Mouse (Mus musculus): Measurements from ENCODE around the gene Lamc2. TPM values are rescaled to one million over a fixed set of nuclear protein-coding genes. Genes with fewer than 3 reads are reported as not detected.

Gene Lamc2
- total and polyA plus RNA-seq, 2 experiments from 2014 or later: 6.0 to 10.2 TPM

- H3K27ac ChIP-seq (ENCODE audit: low read depth): no peak overlapping the region
- WGBS: 60% methylated on average over 11 of the region's 11 CpGs
- no peak for TF ChIP-seq CTCF (IDR thresholded peaks at IDR 0.05; ENCODE audit: low read depth)
- no peak for TF ChIP-seq EP300 (IDR thresholded peaks at IDR 0.05; ENCODE audit: low read depth)
- H3K4me3 ChIP-seq (ENCODE audit: low read depth, low read length): no peak overlapping the region
- no peaks in the 10 kb centered on the region for H3K36me3 ChIP-seq (replicated peaks; ENCODE audit: control insufficient read depth, insufficient read depth, low read length)
- no peak overlapping the region for H3K4me2 ChIP-seq (ENCODE audit: low read depth, low read length)
- no peak overlapping the region for H3K9ac ChIP-seq (replicated peaks; ENCODE audit: low read depth, low read length)
- no peaks in the 10 kb centered on the region for H3K27me3 ChIP-seq (ENCODE audit: control insufficient read depth, insufficient read depth, low read length)
- DNase-seq (ENCODE audit: low spot score): no peak
- ATAC-seq (ENCODE audit: insufficient read depth, low read depth): no peak
- no peaks in the 10 kb centered on the region for H3K9me3 ChIP-seq (replicated peaks; ENCODE audit: control insufficient read depth, low read length)
- H3K4me1 ChIP-seq (ENCODE audit: control insufficient read depth, insufficient read depth): no peaks in the 10 kb centered on the region
These were observed 87.7 kb downstream of the Lamc2 start for GRCm38 (mm10) chr1:153098586-153098985.

- no peak overlapping the region for H3K4me2 ChIP-seq (ENCODE audit: low read depth, low read length)
- H3K36me3 ChIP-seq (replicated peaks; ENCODE audit: control insufficient read depth, insufficient read depth, low read length): no peaks in the 10 kb centered on the region
- 90% methylated on average over 6 of the region's 6 CpGs for WGBS
- TF ChIP-seq CTCF (IDR thresholded peaks at IDR 0.05; ENCODE audit: low read depth): no peak
- no peak for TF ChIP-seq EP300 (IDR thresholded peaks at IDR 0.05; ENCODE audit: low read depth)
- H3K4me1 ChIP-seq (ENCODE audit: control insufficient read depth, insufficient read depth): no peaks in the 10 kb centered on the region
- no peak overlapping the region for H3K27ac ChIP-seq (ENCODE audit: low read depth)
- no peak overlapping the region for H3K9ac ChIP-seq (replicated peaks; ENCODE audit: low read depth, low read length)
- no peaks in the 10 kb centered on the region for H3K9me3 ChIP-seq (replicated peaks; ENCODE audit: control insufficient read depth, low read length)
- DNase-seq (ENCODE audit: low spot score) (no peak), ATAC-seq (ENCODE audit: insufficient read depth, low read depth) (no peak)
- H3K4me3 ChIP-seq (ENCODE audit: low read depth, low read length): no peak overlapping the region
- no peaks in the 10 kb centered on the region for H3K27me3 ChIP-seq (ENCODE audit: control insufficient read depth, insufficient read depth, low read length)
These were observed 89.1 kb downstream of the Lamc2 start for GRCm38 (mm10) chr1:153097017-153097675.

- TF ChIP-seq CTCF (IDR thresholded peaks at IDR 0.05; ENCODE audit: low read depth) (no peak), EP300 (IDR thresholded peaks at IDR 0.05; ENCODE audit: low read depth) (no peak)
- Histone ChIP-seq H3K9ac (replicated peaks; ENCODE audit: low read depth, low read length) (no peak overlapping the region), H3K4me2 (ENCODE audit: low read depth, low read length) (no peak overlapping the region), H3K4me1 (ENCODE audit: control insufficient read depth, insufficient read depth) (0 out of 2 replicates have a peak, but pooled peaks cover 4% of the 10 kb centered on the region), H3K9me3 (replicated peaks; ENCODE audit: control insufficient read depth, low read length) (no peaks in the 10 kb centered on the region), H3K27me3 (ENCODE audit: control insufficient read depth, insufficient read depth, low read length) (no peaks in the 10 kb centered on the region), H3K27ac (ENCODE audit: low read depth) (no peak overlapping the region), H3K4me3 (ENCODE audit: low read depth, low read length) (no peak overlapping the region), H3K36me3 (replicated peaks; ENCODE audit: control insufficient read depth, insufficient read depth, low read length) (no peaks in the 10 kb centered on the region)
- DNase-seq (ENCODE audit: low spot score) (no peak), ATAC-seq (ENCODE audit: insufficient read depth, low read depth) (no peak)
- WGBS: 26% methylated on average over 16 of the region's 16 CpGs
These were observed 90.2 kb downstream of the Lamc2 start for GRCm38 (mm10) chr1:153095826-153096727.

GRCm38 (mm10) chr1:153095328-153095727, 90.9 kb downstream of the Lamc2 start:
- WGBS: 79% methylated on average over 6 of the region's 6 CpGs
- Histone ChIP-seq H3K27ac (ENCODE audit: low read depth) (no peak overlapping the region), H3K27me3 (ENCODE audit: control insufficient read depth, insufficient read depth, low read length) (no peaks in the 10 kb centered on the region), H3K4me3 (ENCODE audit: low read depth, low read length) (no peak overlapping the region), H3K4me2 (ENCODE audit: low read depth, low read length) (no peak overlapping the region), H3K36me3 (replicated peaks; ENCODE audit: control insufficient read depth, insufficient read depth, low read length) (no peaks in the 10 kb centered on the region), H3K9me3 (replicated peaks; ENCODE audit: control insufficient read depth, low read length) (no peaks in the 10 kb centered on the region), H3K9ac (replicated peaks; ENCODE audit: low read depth, low read length) (no peak overlapping the region), H3K4me1 (ENCODE audit: control insufficient read depth, insufficient read depth) (0 out of 2 replicates have a peak, but pooled peaks cover 4% of the 10 kb centered on the region)
- no peak for DNase-seq (ENCODE audit: low spot score)
- no peak for TF ChIP-seq CTCF (IDR thresholded peaks at IDR 0.05; ENCODE audit: low read depth)
- no peak for TF ChIP-seq EP300 (IDR thresholded peaks at IDR 0.05; ENCODE audit: low read depth)
- ATAC-seq (ENCODE audit: insufficient read depth, low read depth): no peak

- H3K36me3 ChIP-seq (replicated peaks; ENCODE audit: control insufficient read depth, insufficient read depth, low read length): no peaks in the 10 kb centered on the region
- no peak overlapping the region for H3K4me2 ChIP-seq (ENCODE audit: low read depth, low read length)
- no peaks in the 10 kb centered on the region for H3K9me3 ChIP-seq (replicated peaks; ENCODE audit: control insufficient read depth, low read length)
- no peak overlapping the region for H3K27ac ChIP-seq (ENCODE audit: low read depth)
- TF ChIP-seq CTCF (IDR thresholded peaks at IDR 0.05; ENCODE audit: low read depth): no peak
- TF ChIP-seq EP300 (IDR thresholded peaks at IDR 0.05; ENCODE audit: low read depth): no peak
- no peak overlapping the region for H3K9ac ChIP-seq (replicated peaks; ENCODE audit: low read depth, low read length)
- no peaks in the 10 kb centered on the region for H3K27me3 ChIP-seq (ENCODE audit: control insufficient read depth, insufficient read depth, low read length)
- 54% methylated on average over 12 of the region's 12 CpGs for WGBS
- 0 out of 2 replicates have a peak, but pooled peaks cover 4% of the 10 kb centered on the region for H3K4me1 ChIP-seq (ENCODE audit: control insufficient read depth, insufficient read depth)
- no peak overlapping the region for H3K4me3 ChIP-seq (ENCODE audit: low read depth, low read length)
- ATAC-seq (ENCODE audit: insufficient read depth, low read depth) (no peak), DNase-seq (ENCODE audit: low spot score) (no peak)
These were observed 91.8 kb downstream of the Lamc2 start for GRCm38 (mm10) chr1:153094226-153095076.
